Mouse (Mus musculus): ENCODE data around the gene Cav2. TPM values are rescaled to one million over a fixed set of nuclear protein-coding genes. Genes with fewer than 3 reads are reported as not detected.

The Cav2 gene
- polyA plus RNA-seq, 1 experiment: 3.0 TPM

- WGBS: 86% methylated on average over 5 of the region's 5 CpGs
These were observed 14.1 kb downstream of the Cav2 start for GRCm38 (mm10) chr6:17295116-17295515.

GRCm38 (mm10) chr6:17305954-17306601 lies 25.1 kb downstream of the Cav2 start, which contains the start of gene Cav1:
Cav1 (plus strand) TSS chr6:17306335.
- Histone ChIP-seq H3K27ac (ENCODE audit: control insufficient read depth, insufficient read depth, low read depth, low read length, poor library complexity) (no peak within 1 kb of the TSS), H3K4me3 (replicated peaks; ENCODE audit: control insufficient read depth, low read depth, low read length) (no peak within 1 kb of the TSS), H3K4me1 (ENCODE audit: control insufficient read depth, insufficient read depth, low read length) (no peaks in the 10 kb centered on the region)
- WGBS: 2% methylated on average over 26 of the region's 26 CpGs
- no peak for TF ChIP-seq POLR2A (IDR thresholded peaks at IDR 0.05; ENCODE audit: borderline replicate concordance, control insufficient read depth, low read depth, low read length)
- TF ChIP-seq CTCF (IDR thresholded peaks at IDR 0.05; ENCODE audit: control insufficient read depth, insufficient read depth, low read length): no peak

More at GRCm38 (mm10) chr6:17295116-17295515, 14.1 kb downstream of the Cav2 start:
- no peak overlapping the region for H3K27ac ChIP-seq (ENCODE audit: control insufficient read depth, insufficient read depth, low read depth, low read length, poor library complexity)
- TF ChIP-seq POLR2A (IDR thresholded peaks at IDR 0.05; ENCODE audit: borderline replicate concordance, control insufficient read depth, low read depth, low read length) (no peak), CTCF (IDR thresholded peaks at IDR 0.05; ENCODE audit: control insufficient read depth, insufficient read depth, low read length) (no peak)
- no peak overlapping the region for H3K4me3 ChIP-seq (replicated peaks; ENCODE audit: control insufficient read depth, low read depth, low read length)
- no peaks in the 10 kb centered on the region; the same call in 1 of the 2 replicates for H3K4me1 ChIP-seq (ENCODE audit: control insufficient read depth, insufficient read depth, low read length)

- 2% methylated on average over 18 of the region's 19 CpGs for WGBS
- Histone ChIP-seq H3K27ac (ENCODE audit: control insufficient read depth, insufficient read depth, low read depth, low read length, poor library complexity) (no peak overlapping the region), H3K4me1 (ENCODE audit: control insufficient read depth, insufficient read depth, low read length) (no peaks in the 10 kb centered on the region), H3K4me3 (replicated peaks; ENCODE audit: control insufficient read depth, low read depth, low read length) (no peak overlapping the region)
- TF ChIP-seq CTCF (IDR thresholded peaks at IDR 0.05; ENCODE audit: control insufficient read depth, insufficient read depth, low read length) (no peak), POLR2A (IDR thresholded peaks at IDR 0.05; ENCODE audit: borderline replicate concordance, control insufficient read depth, low read depth, low read length) (no peak)
These were observed 25.8 kb downstream of the Cav2 start for GRCm38 (mm10) chr6:17306602-17307325.

GRCm38 (mm10) chr6:17307461-17308115 lies 26.6 kb downstream of the Cav2 start:
- TF ChIP-seq POLR2A (IDR thresholded peaks at IDR 0.05; ENCODE audit: borderline replicate concordance, control insufficient read depth, low read depth, low read length) (no peak), CTCF (IDR thresholded peaks at IDR 0.05; ENCODE audit: control insufficient read depth, insufficient read depth, low read length) (peak; percentile 52; the same call in 1 of the 2 replicates)
- no peak overlapping the region for H3K27ac ChIP-seq (ENCODE audit: control insufficient read depth, insufficient read depth, low read depth, low read length, poor library complexity)
- 9% methylated on average over 31 of the region's 31 CpGs for WGBS
- H3K4me1 ChIP-seq (ENCODE audit: control insufficient read depth, insufficient read depth, low read length): no peaks in the 10 kb centered on the region
- H3K4me3 ChIP-seq (replicated peaks; ENCODE audit: control insufficient read depth, low read depth, low read length): no peak overlapping the region

- no peak for TF ChIP-seq POLR2A (IDR thresholded peaks at IDR 0.05; ENCODE audit: borderline replicate concordance, control insufficient read depth, low read depth, low read length)
- no peak for TF ChIP-seq CTCF (IDR thresholded peaks at IDR 0.05; ENCODE audit: control insufficient read depth, insufficient read depth, low read length)
- Histone ChIP-seq H3K4me1 (ENCODE audit: control insufficient read depth, insufficient read depth, low read length) (no peaks in the 10 kb centered on the region), H3K27ac (ENCODE audit: control insufficient read depth, insufficient read depth, low read depth, low read length, poor library complexity) (no peak overlapping the region), H3K4me3 (replicated peaks; ENCODE audit: control insufficient read depth, low read depth, low read length) (no peak overlapping the region)
- 58% methylated on average over 2 of the region's 2 CpGs for WGBS
These were observed 27.7 kb downstream of the Cav2 start for GRCm38 (mm10) chr6:17308661-17309060.

- 75% methylated on average over 2 of the region's 2 CpGs for WGBS
These were observed 28.3 kb downstream of the Cav2 start for GRCm38 (mm10) chr6:17309260-17309659.

GRCm38 (mm10) chr6:17314241-17314640 lies 33.3 kb downstream of the Cav2 start:
- no peak for TF ChIP-seq CTCF (IDR thresholded peaks at IDR 0.05; ENCODE audit: control insufficient read depth, insufficient read depth, low read length)
- TF ChIP-seq POLR2A (IDR thresholded peaks at IDR 0.05; ENCODE audit: borderline replicate concordance, control insufficient read depth, low read depth, low read length): no peak
- 78% methylated on average over 2 of the region's 2 CpGs for WGBS
- Histone ChIP-seq H3K4me3 (replicated peaks; ENCODE audit: control insufficient read depth, low read depth, low read length) (no peak overlapping the region), H3K4me1 (ENCODE audit: control insufficient read depth, insufficient read depth, low read length) (no peaks in the 10 kb centered on the region), H3K27ac (ENCODE audit: control insufficient read depth, insufficient read depth, low read depth, low read length, poor library complexity) (no peak overlapping the region)

More at GRCm38 (mm10) chr6:17309260-17309659, 28.3 kb downstream of the Cav2 start:
- TF ChIP-seq CTCF (IDR thresholded peaks at IDR 0.05; ENCODE audit: control insufficient read depth, insufficient read depth, low read length) (no peak), POLR2A (IDR thresholded peaks at IDR 0.05; ENCODE audit: borderline replicate concordance, control insufficient read depth, low read depth, low read length) (no peak)
- no peaks in the 10 kb centered on the region for H3K4me1 ChIP-seq (ENCODE audit: control insufficient read depth, insufficient read depth, low read length)
- no peak overlapping the region for H3K4me3 ChIP-seq (replicated peaks; ENCODE audit: control insufficient read depth, low read depth, low read length)
- H3K27ac ChIP-seq (ENCODE audit: control insufficient read depth, insufficient read depth, low read depth, low read length, poor library complexity): no peak overlapping the region

Measured in bone marrow, adult 2 months (tissue).